Mouse (Mus musculus) CD4-positive, CD25-positive, alpha-beta regulatory T cell, adult 2 months (primary cell): ENCODE data around the gene Ppp2r1a.

ENCODE experiments used
- DNase-seq: peaks from one replicate; pipeline ENCODE4 v3.0.0-alpha.2; 2012; ENCODE audit warnings: low read depth, low spot score

Ppp2r1a gene

DNA sequence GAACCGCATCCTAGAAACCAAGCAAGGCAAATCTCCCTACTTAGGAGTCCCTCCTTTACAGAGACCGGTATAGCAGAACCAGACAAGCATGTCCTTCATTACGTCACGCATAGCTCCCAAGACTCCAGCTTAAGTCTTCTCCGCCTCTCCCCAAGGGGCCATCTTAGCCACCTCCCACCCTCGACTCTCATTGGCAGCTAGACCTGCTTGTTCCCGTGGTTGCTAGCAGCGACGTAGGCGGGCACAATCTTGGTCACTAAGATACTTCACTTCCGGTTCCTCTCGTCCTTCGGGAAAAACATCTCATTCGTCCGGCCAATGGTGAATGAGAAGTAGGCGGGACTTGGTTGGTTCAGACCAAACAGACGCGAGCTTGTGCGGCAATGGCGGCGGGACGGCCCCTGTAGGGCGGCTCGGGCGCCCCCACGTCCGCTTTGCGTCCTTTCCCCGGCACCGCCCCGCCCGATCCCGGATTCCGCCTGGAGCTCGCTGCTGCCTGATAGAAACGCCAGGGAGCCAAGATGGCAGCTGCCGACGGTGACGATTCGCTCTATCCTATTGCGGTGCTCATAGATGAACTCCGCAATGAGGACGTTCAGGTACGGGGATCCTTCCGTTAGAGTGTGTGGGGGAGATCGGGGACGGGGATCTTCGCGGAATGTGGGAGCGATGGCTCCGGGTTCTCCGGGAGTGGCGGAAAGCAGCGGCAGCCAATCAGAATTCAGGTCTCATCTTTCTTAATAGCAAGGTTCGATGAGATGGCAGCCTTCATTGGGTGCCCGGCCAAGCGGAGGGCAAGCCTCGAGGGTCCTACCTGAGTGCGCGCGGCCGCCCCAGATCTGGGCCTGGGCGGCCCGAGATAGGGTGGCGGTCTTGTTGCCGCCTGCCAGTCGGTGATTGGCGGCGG is at the start of gene Ppp2r1a:
Gene Ppp2r1a (plus strand): TSS at position 327 of the 907 bp plus-strand sequence.
- DNase-seq: peak; percentile 99

DNA sequence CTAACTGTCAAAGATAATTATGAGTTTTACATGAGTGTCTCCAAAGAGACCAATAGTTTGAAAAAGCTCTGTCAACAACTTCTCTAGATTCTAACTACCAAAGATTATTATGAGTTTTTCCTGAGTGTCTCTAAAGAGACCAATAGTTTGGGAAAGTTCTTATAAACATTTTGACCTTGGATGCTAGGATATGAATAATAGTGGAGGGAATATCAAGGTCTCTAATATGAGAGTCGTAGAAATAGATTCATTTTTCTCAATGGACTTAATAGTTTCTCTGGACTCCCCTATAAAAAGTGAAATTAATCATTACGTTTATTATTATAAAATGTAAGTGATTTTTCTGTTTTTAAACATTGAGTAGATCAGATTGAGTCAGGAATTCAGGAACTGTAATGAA is 40.1 kb upstream of the Ppp2r1a start, which contains the start of gene Vmn1r231:
Gene Vmn1r231 (minus strand): TSS at position 101 of the 400 bp plus-strand sequence.
- no peak for DNase-seq

DNA sequence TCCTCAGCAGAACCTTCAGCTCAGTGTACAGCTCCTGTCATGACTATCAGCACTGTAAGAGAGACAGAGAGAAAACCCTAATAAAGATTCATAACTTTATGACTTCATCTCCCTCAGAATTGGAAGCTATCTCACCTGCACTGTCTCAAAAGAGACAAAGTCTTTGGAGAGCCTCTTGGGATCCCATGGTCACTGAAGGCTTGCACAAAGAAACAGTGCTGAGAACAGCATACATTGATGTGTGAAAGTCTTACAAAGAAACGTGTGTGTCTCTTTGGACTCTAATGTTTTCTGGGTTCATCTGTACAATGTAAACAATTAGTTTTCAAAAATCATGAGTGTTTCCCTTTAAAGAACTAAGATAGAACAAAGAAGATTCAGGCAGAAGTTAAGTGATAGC is 25.5 kb upstream of the Ppp2r1a start, which contains the start of gene Vmn1r232:
Gene Vmn1r232 (minus strand): TSS at position 101 of the 400 bp plus-strand sequence.
- DNase-seq: no peak

DNA sequence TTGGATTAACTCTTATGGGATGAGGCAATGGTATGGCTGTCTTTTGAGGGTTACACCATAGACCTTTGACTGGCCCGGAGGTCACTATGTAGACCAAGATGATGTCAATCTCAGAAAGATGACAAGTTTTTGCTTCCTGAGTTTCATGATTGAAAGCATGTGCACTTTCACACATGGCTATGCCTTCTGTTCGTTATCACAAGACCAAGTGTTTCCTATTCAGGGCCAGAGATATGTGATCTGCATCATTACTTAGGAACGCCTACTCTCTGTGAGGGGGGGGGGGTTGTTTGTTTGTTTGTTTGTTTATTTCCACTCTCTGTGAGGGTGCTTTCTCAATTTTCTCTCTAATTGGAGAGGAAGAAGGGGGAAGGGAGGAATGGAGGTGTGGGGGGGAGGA is 885 bp upstream of the Ppp2r1a start:
- peak; percentile 51 for DNase-seq

DNA sequence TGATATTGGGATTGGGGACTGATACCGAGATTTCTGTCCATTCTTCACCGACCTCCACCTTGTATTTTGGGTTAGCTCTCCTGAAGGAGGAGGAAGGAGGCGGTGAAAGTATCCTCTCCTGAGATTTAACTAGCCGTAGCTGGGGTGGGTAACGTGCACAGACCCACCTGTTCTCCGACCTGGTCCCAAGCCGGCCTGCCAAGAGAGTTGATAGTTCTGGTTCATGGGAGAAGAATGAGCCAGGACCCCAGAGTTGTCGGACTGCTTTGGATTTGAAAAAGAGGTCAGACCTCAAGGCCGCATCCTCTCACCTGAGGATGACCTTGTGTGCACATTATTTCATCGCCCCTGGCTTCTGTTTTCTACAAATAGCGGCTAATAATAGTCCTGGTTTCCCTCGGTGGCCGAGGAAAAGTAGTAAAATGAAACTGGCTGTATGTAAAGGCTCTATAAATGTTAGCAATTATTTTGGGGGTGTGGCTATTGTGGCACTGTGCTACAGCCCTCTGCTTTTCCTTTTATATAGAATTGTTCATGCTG is 985 bp downstream of the Ppp2r1a start:
- peak; percentile 27 for DNase-seq

DNA sequence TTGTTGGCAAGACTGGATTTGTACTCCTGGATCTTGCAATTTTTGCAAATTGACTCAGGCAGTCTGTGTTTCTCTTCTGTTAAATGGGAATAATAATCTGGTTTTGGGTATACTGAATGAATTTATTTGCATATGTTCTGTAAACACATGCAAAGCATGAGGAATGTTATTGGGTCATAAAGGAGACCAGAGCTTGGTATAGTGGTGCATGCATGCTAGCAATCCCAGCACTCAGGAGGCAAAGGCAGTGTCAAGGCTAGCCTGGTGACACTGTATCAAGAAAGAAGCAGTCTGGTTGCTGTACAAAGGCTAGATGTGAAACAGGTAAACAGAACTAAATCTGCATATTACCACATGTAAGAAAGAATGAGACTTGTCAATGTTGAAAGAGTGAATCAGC is 1.5 kb downstream of the Ppp2r1a start:
- peak; percentile 14 for DNase-seq

DNA sequence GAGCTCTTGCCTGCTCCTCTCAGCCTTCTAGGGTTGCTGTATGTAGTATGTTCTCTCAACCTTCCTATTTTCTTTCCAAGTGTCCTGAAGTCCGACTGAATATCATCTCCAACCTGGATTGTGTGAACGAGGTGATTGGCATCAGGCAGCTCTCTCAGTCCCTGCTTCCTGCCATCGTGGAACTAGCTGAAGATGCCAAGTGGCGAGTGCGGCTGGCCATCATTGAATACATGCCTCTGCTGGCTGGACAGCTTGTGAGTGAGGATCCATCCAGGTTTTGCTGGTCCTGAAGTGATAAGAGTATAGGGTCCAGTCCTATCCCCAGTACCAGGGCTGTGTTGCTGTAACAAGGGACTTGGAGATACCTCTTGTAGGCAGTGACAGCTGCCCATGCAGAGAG is 15.3 kb downstream of the Ppp2r1a start:
- DNase-seq: no peak

DNA sequence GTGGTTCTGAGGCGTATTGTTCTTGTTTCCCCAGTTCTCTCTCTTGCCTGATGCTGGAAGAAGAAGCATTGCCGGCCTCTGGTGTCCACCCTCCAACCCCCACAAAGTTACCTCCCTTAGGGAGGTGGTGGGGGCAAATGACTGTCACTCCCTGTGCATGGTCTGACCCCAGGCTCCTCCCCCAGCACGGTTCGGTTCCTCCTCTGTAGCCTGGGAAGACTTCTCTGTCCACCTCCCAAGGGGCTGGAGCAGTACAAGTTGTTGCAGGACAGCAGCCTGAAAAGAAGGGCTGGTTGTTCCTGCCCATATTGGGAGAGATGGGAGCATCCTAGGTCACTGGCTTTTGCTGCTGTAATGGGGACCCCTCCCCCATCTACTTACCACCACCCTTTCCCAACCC is 20.3 kb downstream of the Ppp2r1a start:
- no peak for DNase-seq

DNA sequence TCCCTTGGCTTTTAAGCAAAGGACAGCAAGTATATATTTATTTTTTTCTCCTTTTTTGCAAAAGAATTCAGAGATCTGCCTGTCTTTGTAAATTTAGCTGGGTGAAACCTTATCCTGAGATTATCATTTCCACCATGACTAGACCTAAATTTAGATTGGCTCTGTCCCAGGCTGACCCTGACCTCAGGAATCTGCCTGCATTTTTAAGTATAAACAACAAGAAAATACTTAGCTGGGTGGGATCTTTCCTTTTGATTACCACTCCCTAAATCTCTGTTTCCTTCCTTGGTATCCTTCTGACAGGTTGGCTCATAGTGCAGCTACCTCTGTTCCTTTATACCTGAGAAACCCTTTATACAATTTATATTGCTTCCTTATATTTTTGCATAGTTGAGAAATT is 21.6 kb downstream of the Ppp2r1a start:
- DNase-seq: no peak

DNA sequence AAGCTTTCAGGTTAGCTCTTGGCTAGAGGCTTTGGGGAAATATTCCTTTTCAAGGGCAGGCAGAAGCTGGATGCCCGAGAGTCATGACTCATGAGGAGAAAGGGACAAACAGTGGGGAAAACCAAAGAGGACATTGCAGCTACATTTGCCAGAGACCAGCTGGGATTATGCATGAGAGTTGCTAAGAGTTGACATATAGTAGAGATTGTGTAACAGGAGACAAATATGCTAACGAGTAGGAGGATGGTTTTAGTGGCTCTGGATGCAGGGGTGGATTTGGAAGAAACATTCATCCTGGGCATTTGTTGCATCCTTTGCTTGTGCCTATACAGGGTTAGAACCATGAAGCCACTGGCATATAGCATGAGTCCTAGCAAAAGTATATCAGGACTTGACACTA is 48.6 kb downstream of the Ppp2r1a start:
- no peak for DNase-seq

DNA sequence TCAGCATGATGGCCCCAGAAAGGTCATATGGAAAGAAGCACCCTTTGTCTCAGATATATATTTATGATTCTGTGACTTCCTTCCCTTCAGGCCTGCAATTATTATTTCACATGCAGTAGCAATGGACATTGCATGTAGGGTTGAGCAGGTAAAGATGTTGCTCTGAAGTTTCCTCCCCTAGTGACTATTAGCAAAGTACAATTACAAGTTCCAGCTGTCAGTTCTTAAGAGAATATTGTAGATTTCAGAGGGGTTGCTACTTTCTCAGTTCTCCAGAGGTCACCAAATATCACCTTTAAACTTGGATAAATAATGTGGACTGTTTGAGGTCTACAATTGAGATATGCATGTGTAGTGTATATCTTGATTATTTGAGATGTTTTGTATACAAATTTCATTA is 51.3 kb downstream of the Ppp2r1a start, which contains the start of gene Vmn1r233:
Gene Vmn1r233 (minus strand): TSS at position 101 of the 400 bp plus-strand sequence.
- no peak for DNase-seq

DNA sequence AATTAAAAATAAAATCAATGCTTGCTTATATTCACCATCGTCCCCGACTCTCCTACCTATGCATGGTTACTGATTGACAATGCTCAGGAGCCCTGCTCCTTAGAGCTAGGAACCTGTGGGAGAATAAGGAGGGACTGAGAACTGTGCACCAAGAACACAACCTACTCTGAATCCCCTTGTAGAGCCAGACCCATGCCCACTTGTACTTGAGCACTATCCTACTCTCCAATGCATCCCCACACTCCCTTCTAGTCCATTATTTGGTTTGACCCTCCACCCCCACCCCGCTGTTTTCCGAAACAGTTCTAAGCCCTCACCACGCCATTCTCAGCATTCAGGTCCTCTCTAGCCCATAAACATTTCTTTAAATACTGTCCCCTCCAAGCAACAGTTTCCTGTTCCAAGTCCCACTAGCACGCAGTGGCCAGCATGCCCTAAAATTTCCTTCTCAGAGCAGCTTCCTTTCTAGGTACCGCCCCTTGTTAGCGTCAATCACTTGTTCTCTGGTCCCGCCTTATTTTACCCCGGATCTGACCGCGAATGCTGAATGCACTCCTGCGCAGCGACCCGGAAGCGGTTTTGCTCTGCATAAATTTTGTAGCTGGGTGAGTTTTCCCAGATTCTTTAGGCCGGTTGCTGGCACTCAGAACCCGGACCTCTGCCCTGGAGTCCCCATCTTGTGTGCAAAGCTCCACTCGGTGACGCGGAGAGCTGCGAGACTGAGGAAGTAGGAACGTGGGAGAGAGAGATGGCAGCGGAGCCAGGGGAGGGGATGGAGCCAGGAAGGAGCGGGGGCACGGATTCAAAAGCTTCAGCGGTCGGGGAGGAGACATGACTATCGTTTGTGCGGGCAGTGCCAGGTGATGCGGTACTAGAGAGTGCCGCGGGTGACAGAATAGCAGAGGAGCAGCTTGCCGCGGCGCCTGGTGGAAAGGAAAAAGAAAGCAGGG is 63.5 kb downstream of the Ppp2r1a start, which contains the start of gene Zfp160:
Gene Zfp160 (plus strand): TSS at position 522 of the 950 bp plus-strand sequence.
- peak; percentile 91 for DNase-seq

DNA sequence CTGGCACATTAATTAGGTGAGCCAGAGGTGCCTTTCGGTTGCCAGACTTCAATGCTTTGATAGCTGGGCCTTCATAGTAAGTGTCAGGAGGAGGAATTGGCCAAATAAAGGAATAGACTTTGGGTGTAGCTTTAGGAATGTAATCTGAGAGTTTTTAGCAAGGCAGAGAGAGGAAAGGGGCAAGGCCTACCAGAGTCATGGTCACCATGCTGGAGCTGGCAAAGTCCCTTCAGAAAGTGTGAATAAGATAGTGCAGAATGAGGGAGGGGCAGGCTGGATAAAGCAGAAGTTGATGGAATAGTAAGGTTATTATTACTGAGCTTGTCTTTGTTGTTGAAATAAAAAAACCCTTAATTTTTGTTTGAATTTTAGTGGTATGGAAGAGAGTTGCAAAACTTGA is 64.6 kb downstream of the Ppp2r1a start:
- no peak for DNase-seq
